Mouse (Mus musculus): ENCODE data around the gene Grid2. TPM values are rescaled to one million over a fixed set of nuclear protein-coding genes. Genes with fewer than 3 reads are reported as not detected.

Grid2 gene
- total and polyA plus RNA-seq, 2 experiments = not detected

- Histone ChIP-seq H3K4me1 (ENCODE audit: control insufficient read depth, insufficient read depth, low read length) (no peaks in the 10 kb centered on the region), H3K9ac (ENCODE audit: low read depth, low read length) (no peak overlapping the region), H3K36me3 (ENCODE audit: control insufficient read depth, insufficient read depth, low read length) (no peaks in the 10 kb centered on the region), H3K27ac (replicated peaks; ENCODE audit: insufficient read depth, low read depth, low read length) (no peak overlapping the region), H3K4me3 (ENCODE audit: insufficient read depth, low read depth, low read length) (no peak overlapping the region), H3K79me2 (ENCODE audit: control insufficient read depth, insufficient read depth, low read length) (no peaks in the 10 kb centered on the region), H3K27me3 (ENCODE audit: control insufficient read depth, insufficient read depth, low read length) (no peaks in the 10 kb centered on the region)
- no peak for TF ChIP-seq POLR2A (IDR thresholded peaks at IDR 0.05; ENCODE audit: extremely low read depth, insufficient read depth, low read length)
- no peak for TF ChIP-seq CTCF (IDR thresholded peaks at IDR 0.05; ENCODE audit: low read depth, low read length)
- 81% methylated on average over 3 of the region's 3 CpGs for WGBS
- no peak for DNase-seq (ENCODE audit: extremely low read depth, low read depth, low spot score)
Measured at GRCm38 (mm10) chr6:64450770-64451169, 1195.1 kb downstream of the Grid2 start.

DNA sequence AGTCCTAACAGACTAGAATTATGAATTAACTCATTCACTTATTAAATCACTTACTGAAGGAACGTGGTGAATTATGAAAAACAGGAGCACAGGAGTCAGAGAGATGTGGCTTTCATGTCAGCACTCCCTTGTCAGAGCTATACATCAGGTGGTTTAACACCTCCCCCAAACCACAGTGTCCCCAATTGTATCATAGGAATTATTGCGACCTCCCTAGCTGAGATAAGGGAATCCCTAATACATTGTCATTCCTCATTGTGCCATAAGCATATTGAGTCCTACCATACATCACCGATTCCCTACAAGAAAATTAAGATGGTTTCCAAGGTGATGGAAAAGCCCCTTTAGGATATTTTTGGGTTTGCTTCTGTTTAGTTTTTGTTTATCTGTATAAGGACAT, 1224.2 kb downstream of the Grid2 start:
- TF ChIP-seq CTCF (IDR thresholded peaks at IDR 0.05; ENCODE audit: low read depth, low read length) = no peak
- TF ChIP-seq POLR2A (IDR thresholded peaks at IDR 0.05; ENCODE audit: extremely low read depth, insufficient read depth, low read length) = no peak
- Histone ChIP-seq H3K36me3 (ENCODE audit: control insufficient read depth, insufficient read depth, low read length) (no peaks in the 10 kb centered on the region), H3K27ac (replicated peaks; ENCODE audit: insufficient read depth, low read depth, low read length) (no peak overlapping the region), H3K4me3 (ENCODE audit: insufficient read depth, low read depth, low read length) (no peak overlapping the region), H3K4me1 (ENCODE audit: control insufficient read depth, insufficient read depth, low read length) (no peaks in the 10 kb centered on the region), H3K27me3 (ENCODE audit: control insufficient read depth, insufficient read depth, low read length) (no peaks in the 10 kb centered on the region), H3K9ac (ENCODE audit: low read depth, low read length) (no peak overlapping the region), H3K79me2 (ENCODE audit: control insufficient read depth, insufficient read depth, low read length) (no peaks in the 10 kb centered on the region)
- no peak for DNase-seq (ENCODE audit: extremely low read depth, low read depth, low spot score)
- 78% methylated on average over 3 of the region's 3 CpGs for WGBS

DNA sequence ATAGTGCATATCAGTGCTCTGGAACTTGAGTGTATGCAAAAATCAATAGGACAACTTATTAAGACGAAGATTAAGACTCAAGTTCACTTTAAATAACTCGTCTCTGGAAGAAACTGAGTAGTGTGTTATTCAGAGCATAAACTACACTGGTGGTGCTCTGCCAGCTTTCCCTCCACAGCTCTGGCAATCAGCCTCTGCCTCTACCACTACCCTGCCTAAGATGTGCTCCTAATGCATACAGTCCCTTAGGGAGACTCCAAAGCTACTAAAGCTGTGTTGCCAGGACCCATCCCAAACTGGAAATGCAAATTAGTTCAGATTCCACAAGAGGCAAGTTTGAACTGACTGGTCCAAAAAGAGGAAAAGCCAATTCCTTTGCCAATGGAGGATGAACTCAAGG, 1224.9 kb downstream of the Grid2 start:
- H3K36me3 ChIP-seq (ENCODE audit: control insufficient read depth, insufficient read depth, low read length) = no peaks in the 10 kb centered on the region
- no peak overlapping the region for H3K27ac ChIP-seq (replicated peaks; ENCODE audit: insufficient read depth, low read depth, low read length)
- H3K27me3 ChIP-seq (ENCODE audit: control insufficient read depth, insufficient read depth, low read length) = no peaks in the 10 kb centered on the region
- DNase-seq (ENCODE audit: extremely low read depth, low read depth, low spot score) = no peak
- H3K79me2 ChIP-seq (ENCODE audit: control insufficient read depth, insufficient read depth, low read length) = no peaks in the 10 kb centered on the region
- no peak for TF ChIP-seq POLR2A (IDR thresholded peaks at IDR 0.05; ENCODE audit: extremely low read depth, insufficient read depth, low read length)
- no peak for TF ChIP-seq CTCF (IDR thresholded peaks at IDR 0.05; ENCODE audit: low read depth, low read length)
- H3K9ac ChIP-seq (ENCODE audit: low read depth, low read length) = no peak overlapping the region
- 43% methylated on average over 2 of the region's 2 CpGs for WGBS
- H3K4me1 ChIP-seq (ENCODE audit: control insufficient read depth, insufficient read depth, low read length) = no peaks in the 10 kb centered on the region
- no peak overlapping the region for H3K4me3 ChIP-seq (ENCODE audit: insufficient read depth, low read depth, low read length)

DNA sequence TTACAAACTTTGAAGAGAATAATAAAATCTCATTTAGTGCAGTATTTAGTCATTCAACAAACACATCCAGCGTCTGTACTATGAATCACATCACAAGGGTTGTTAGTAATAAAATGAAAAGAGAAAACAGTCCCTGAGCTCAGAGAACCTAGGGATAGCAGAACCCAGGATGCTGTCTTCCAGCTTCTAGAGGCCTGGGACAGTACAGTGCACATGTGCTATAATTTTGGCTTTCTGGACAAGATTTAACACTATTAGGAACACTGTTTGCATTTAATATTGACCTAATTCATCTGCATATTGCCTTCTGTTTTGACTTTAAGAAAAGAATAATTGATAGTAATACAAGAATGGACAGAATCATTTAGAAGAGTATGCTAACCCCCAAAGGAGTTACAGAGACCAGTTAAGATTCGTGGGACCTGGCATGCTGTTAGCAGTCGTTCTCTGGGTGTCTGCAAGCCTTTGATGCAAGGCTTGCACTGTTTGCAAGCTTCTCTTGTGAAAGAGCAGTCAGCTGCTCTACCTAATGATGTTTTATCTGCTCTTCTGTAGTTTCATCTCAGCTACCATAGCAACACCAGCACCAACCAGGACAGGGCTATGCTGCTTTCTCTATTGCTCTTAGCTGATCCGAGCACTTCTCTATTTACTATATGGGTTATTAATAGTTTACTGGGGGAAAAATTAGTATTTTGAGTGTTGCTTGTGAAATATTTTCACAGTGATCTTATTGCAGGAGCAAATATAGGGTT, 1234.8 kb downstream of the Grid2 start:
- WGBS = 66% methylated on average over 4 of the region's 4 CpGs
- H3K27ac ChIP-seq (replicated peaks; ENCODE audit: insufficient read depth, low read depth, low read length) = no peak overlapping the region
- H3K36me3 ChIP-seq (ENCODE audit: control insufficient read depth, insufficient read depth, low read length) = no peaks in the 10 kb centered on the region
- no peaks in the 10 kb centered on the region for H3K4me1 ChIP-seq (ENCODE audit: control insufficient read depth, insufficient read depth, low read length)
- H3K27me3 ChIP-seq (ENCODE audit: control insufficient read depth, insufficient read depth, low read length) = no peaks in the 10 kb centered on the region
- no peak for TF ChIP-seq CTCF (IDR thresholded peaks at IDR 0.05; ENCODE audit: low read depth, low read length)
- TF ChIP-seq POLR2A (IDR thresholded peaks at IDR 0.05; ENCODE audit: extremely low read depth, insufficient read depth, low read length) = no peak
- no peaks in the 10 kb centered on the region for H3K79me2 ChIP-seq (ENCODE audit: control insufficient read depth, insufficient read depth, low read length)
- H3K4me3 ChIP-seq (ENCODE audit: insufficient read depth, low read depth, low read length) = no peak overlapping the region
- no peak for DNase-seq (ENCODE audit: extremely low read depth, low read depth, low spot score)
- no peak overlapping the region for H3K9ac ChIP-seq (ENCODE audit: low read depth, low read length)

- no peaks in the 10 kb centered on the region for H3K27me3 ChIP-seq (ENCODE audit: control insufficient read depth, insufficient read depth, low read length)
- DNase-seq (ENCODE audit: extremely low read depth, low read depth, low spot score) = no peak
- WGBS = 65% methylated on average over 1 of the region's 1 CpGs
- no peak overlapping the region for H3K4me3 ChIP-seq (ENCODE audit: insufficient read depth, low read depth, low read length)
- H3K27ac ChIP-seq (replicated peaks; ENCODE audit: insufficient read depth, low read depth, low read length) = no peak overlapping the region
- H3K9ac ChIP-seq (ENCODE audit: low read depth, low read length) = no peak overlapping the region
- no peaks in the 10 kb centered on the region for H3K36me3 ChIP-seq (ENCODE audit: control insufficient read depth, insufficient read depth, low read length)
- no peaks in the 10 kb centered on the region for H3K79me2 ChIP-seq (ENCODE audit: control insufficient read depth, insufficient read depth, low read length)
- TF ChIP-seq CTCF (IDR thresholded peaks at IDR 0.05; ENCODE audit: low read depth, low read length) (no peak), POLR2A (IDR thresholded peaks at IDR 0.05; ENCODE audit: extremely low read depth, insufficient read depth, low read length) (no peak)
- H3K4me1 ChIP-seq (ENCODE audit: control insufficient read depth, insufficient read depth, low read length) = no peaks in the 10 kb centered on the region
Measured at GRCm38 (mm10) chr6:64504394-64504793, 1248.7 kb downstream of the Grid2 start.

DNA sequence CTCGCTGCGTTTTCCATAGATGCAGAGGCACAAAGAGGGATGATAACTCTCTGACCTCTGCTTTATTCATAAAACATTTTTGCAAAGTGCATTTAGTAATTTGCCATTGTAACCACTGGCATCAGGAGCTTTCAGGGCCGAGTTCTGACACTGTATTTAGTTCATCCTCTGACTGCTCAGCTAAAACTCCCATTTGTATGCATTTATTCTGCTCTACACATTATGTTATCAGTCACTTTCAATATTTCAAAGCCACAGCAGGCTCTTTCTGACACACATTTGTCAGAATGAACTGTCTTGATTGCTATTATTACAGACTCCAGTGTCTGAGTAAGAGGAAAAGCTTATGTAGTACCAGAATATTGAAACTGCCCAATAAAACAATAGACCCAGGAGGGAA, 1286.5 kb downstream of the Grid2 start:
- TF ChIP-seq CTCF (IDR thresholded peaks at IDR 0.05; ENCODE audit: low read depth, low read length) = no peak
- no peak for TF ChIP-seq POLR2A (IDR thresholded peaks at IDR 0.05; ENCODE audit: extremely low read depth, insufficient read depth, low read length)
- H3K36me3 ChIP-seq (ENCODE audit: control insufficient read depth, insufficient read depth, low read length) = no peaks in the 10 kb centered on the region
- H3K79me2 ChIP-seq (ENCODE audit: control insufficient read depth, insufficient read depth, low read length) = no peaks in the 10 kb centered on the region
- no peak for DNase-seq (ENCODE audit: extremely low read depth, low read depth, low spot score)
- WGBS = 63% methylated on average over 3 of the region's 3 CpGs
- no peaks in the 10 kb centered on the region; the same call in 1 of the 2 replicates for H3K27me3 ChIP-seq (ENCODE audit: control insufficient read depth, insufficient read depth, low read length)
- H3K4me3 ChIP-seq (ENCODE audit: insufficient read depth, low read depth, low read length) = no peak overlapping the region
- no peak overlapping the region for H3K27ac ChIP-seq (replicated peaks; ENCODE audit: insufficient read depth, low read depth, low read length)
- no peaks in the 10 kb centered on the region for H3K4me1 ChIP-seq (ENCODE audit: control insufficient read depth, insufficient read depth, low read length)
- no peak overlapping the region for H3K9ac ChIP-seq (ENCODE audit: low read depth, low read length)
